Mouse (Mus musculus) heart, embryonic 15.5 days (tissue): ENCODE data around the gene Mbd6. TPM values are rescaled to one million over a fixed set of nuclear protein-coding genes. Genes with fewer than 3 reads are reported as not detected.

ENCODE experiments used
- ATAC-seq: fragments of 200-750 bp; cut with Nextera tagmentation; replicated peaks from 2 replicates; pipeline ENCODE4 v1.8.0; 2017; ENCODE audit warnings: low read depth, moderate TSS enrichment; ENCODE audit not compliant: insufficient number of reproducible peaks, insufficient read depth, low FRiP score
- H3K27ac ChIP-seq: fragments of 300-500 bp; sonication (generic); 2 replicates; pipeline ENCODE4 v1.5.1; 2015; ENCODE audit warnings: mild to moderate bottlenecking, inconsistent platforms
- H3K27me3 ChIP-seq: fragments of 300-500 bp; sonication (generic); 2 replicates; pipeline ENCODE4 v1.6.1; 2015; ENCODE audit warnings: inconsistent platforms
- H3K36me3 ChIP-seq: fragments of 300-500 bp; sonication (generic); 2 replicates; pipeline ENCODE4 v1.6.1; 2015; ENCODE audit warnings: mild to moderate bottlenecking, inconsistent platforms
- H3K4me1 ChIP-seq: fragments of 300-500 bp; sonication (generic); replicated peaks from 2 replicates; pipeline ENCODE4 v1.6.1; 2015; ENCODE audit warnings: inconsistent platforms
- H3K4me2 ChIP-seq: fragments of 300-500 bp; sonication (generic); 2 replicates; pipeline ENCODE4 v1.6.1; 2015; ENCODE audit warnings: inconsistent platforms, mild to moderate bottlenecking, moderate library complexity
- H3K4me3 ChIP-seq: fragments of 300-500 bp; sonication (generic); 2 replicates; pipeline ENCODE4 v1.5.1; 2015; ENCODE audit warnings: mild to moderate bottlenecking, inconsistent platforms
- H3K9ac ChIP-seq: fragments of 300-500 bp; sonication (generic); 2 replicates; pipeline ENCODE4 v1.6.1; 2015; ENCODE audit warnings: mild to moderate bottlenecking, inconsistent platforms
- H3K9me3 ChIP-seq: fragments of 300-500 bp; sonication (generic); replicated peaks from 2 replicates; pipeline ENCODE4 v1.6.1; 2016; ENCODE audit warnings: inconsistent platforms
- WGBS: fragments of 180-500 bp; shearing (Covaris S2); methylation state at CpG from one replicate; pipeline ENCODE4 v1.1.7; 2015; ENCODE audit warnings: mixed read lengths; 5-methylcytosine and 5-hydroxymethylcytosine counted together
- polyA plus RNA-seq: library from polyadenylated mRNA; unstranded; fragments of >200 nt; fragmentation: Nextera tagmentation; extraction: Ambion mirVana; gene quantifications from 2 replicates; pipeline ENCODE4 v1.2.1, GENCODE M21; 2015

Mbd6 gene
- polyA plus RNA-seq, 1 experiment from 2014 or later: 10.6 TPM

- peaks cover 20% of the 10 kb centered on the region for H3K4me1 ChIP-seq
- H3K36me3 ChIP-seq: peaks cover 15% of the 10 kb centered on the region; the same call in 1 of the 2 replicates
- ATAC-seq: no peak
- no peak overlapping the region for H3K4me2 ChIP-seq
- peaks cover 17% of the 10 kb centered on the region for H3K27me3 ChIP-seq
- H3K4me3 ChIP-seq: no peak overlapping the region
- no peak overlapping the region for H3K9ac ChIP-seq
- no peaks in the 10 kb centered on the region for H3K9me3 ChIP-seq
- peak overlapping the region; percentile 7 for H3K27ac ChIP-seq
- WGBS: 43% methylated on average over 5 of the region's 5 CpGs
Observed at GRCm38 (mm10) chr10:127268401-127268800, 20.4 kb downstream of the Mbd6 start.

DNA sequence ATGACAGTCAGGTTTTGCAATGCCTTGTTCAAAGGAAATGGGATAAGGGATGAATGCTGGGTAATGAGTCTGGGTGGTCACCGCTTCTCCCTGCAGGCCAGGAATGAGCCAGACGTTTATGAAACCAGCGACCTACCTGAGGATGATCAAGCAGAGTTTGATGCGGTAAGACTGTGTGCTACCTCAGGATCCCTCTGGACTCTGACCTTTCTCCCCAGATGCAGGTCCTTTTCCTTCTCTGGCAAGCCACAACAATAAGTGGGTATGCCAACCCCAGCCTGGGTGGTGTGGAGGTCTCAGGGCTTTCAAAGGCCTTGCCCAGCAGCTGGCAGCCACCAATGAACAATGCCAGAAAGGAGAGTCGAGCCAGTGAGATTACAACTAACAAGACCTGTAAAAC, 21.5 kb downstream of the Mbd6 start:
- Histone ChIP-seq H3K9me3 (no peaks in the 10 kb centered on the region), H3K9ac (peak overlapping the region; percentile 100), H3K4me2 (peak overlapping the region; percentile 85), H3K27me3 (peaks cover 28% of the 10 kb centered on the region), H3K4me3 (peak overlapping the region; percentile 99), H3K27ac (no peak overlapping the region), H3K4me1 (peaks cover 28% of the 10 kb centered on the region), H3K36me3 (peaks cover 10% of the 10 kb centered on the region; the same call in 1 of the 2 replicates)
- 63% methylated on average over 5 of the region's 5 CpGs for WGBS
- ATAC-seq: no peak

- Histone ChIP-seq H3K9ac (peak within 1 kb of the TSS; percentile 100), H3K27ac (peak within 1 kb of the TSS; percentile 93), H3K27me3 (peaks cover 37% of the 10 kb centered on the region), H3K4me3 (peak within 1 kb of the TSS; percentile 99), H3K4me2 (peak within 1 kb of the TSS; percentile 85), H3K36me3 (peaks cover 3% of the 10 kb centered on the region; the same call in 1 of the 2 replicates), H3K4me1 (peaks cover 28% of the 10 kb centered on the region), H3K9me3 (no peaks in the 10 kb centered on the region)
- peak; percentile 98 for ATAC-seq
- WGBS: under 1% methylated on average over 70 of the region's 70 CpGs
Observed at GRCm38 (mm10) chr10:127266112-127267091, 22.4 kb downstream of the Mbd6 start, which contains the start of gene Dctn2. Gene Dctn2 (plus strand): TSS chr10:127266368.

GRCm38 (mm10) chr10:127265727-127266111, 23.1 kb downstream of the Mbd6 start:
- Histone ChIP-seq H3K27ac (no peak overlapping the region), H3K9me3 (no peaks in the 10 kb centered on the region), H3K4me3 (peak overlapping the region; percentile 99), H3K4me1 (peaks cover 28% of the 10 kb centered on the region), H3K4me2 (peak overlapping the region; percentile 85), H3K27me3 (peaks cover 44% of the 10 kb centered on the region), H3K36me3 (peaks cover 3% of the 10 kb centered on the region; the same call in 1 of the 2 replicates), H3K9ac (no peak overlapping the region)
- WGBS: 30% methylated on average over 4 of the region's 4 CpGs
- no peak for ATAC-seq

DNA sequence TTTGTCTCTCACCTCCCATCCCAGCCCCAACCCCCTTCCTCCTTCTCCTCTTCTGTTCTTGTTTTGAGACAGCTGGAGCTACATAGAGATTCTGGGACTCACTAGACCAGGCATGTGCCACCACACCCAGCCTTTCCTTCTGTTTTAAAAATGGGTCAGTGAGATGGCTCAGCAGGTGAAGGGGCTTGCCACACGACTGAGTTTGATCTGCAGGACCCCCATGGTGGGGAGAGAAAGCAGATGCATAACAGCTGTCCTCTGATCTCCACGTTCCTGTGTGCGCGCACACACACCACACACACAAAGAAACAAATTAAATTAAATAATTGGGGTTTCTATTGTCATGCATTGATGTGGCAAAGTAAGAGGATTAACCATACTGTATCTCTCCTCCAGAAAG, 23.8 kb downstream of the Mbd6 start:
- no peak overlapping the region for H3K4me3 ChIP-seq
- H3K27ac ChIP-seq: no peak overlapping the region
- no peak overlapping the region for H3K9ac ChIP-seq
- no peaks in the 10 kb centered on the region for H3K9me3 ChIP-seq
- peaks cover 46% of the 10 kb centered on the region for H3K27me3 ChIP-seq
- H3K4me1 ChIP-seq: peaks cover 28% of the 10 kb centered on the region
- 74% methylated on average over 4 of the region's 4 CpGs for WGBS
- peaks cover 1% of the 10 kb centered on the region; the same call in 1 of the 2 replicates for H3K36me3 ChIP-seq
- H3K4me2 ChIP-seq: no peak overlapping the region
- no peak for ATAC-seq

DNA sequence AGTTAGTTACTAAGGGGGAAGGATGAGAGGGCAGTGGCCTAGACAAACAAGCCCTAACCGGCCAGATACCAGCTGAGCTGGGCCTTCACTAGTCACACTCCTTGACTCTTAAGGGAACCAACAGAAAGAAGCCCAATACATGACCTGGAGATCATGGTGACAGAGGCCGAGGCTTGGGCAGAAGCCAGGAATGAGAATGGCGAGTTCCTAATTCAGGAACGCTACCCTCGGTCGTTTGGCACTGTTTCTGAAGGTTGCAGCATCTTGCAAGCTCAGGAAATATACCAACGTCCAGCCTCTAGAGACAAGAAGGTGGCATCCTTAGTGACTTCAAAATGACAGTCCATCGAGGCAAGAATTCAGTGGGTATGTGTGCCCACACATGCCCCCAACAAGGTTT, 24.5 kb downstream of the Mbd6 start:
- no peak overlapping the region for H3K4me2 ChIP-seq
- H3K4me3 ChIP-seq: no peak overlapping the region
- 74% methylated on average over 8 of the region's 8 CpGs for WGBS
- no peaks in the 10 kb centered on the region for H3K9me3 ChIP-seq
- peaks cover 28% of the 10 kb centered on the region for H3K4me1 ChIP-seq
- H3K27me3 ChIP-seq: peaks cover 46% of the 10 kb centered on the region
- no peak overlapping the region for H3K9ac ChIP-seq
- no peak for ATAC-seq
- no peak overlapping the region for H3K27ac ChIP-seq
- no peaks in the 10 kb centered on the region for H3K36me3 ChIP-seq

GRCm38 (mm10) chr10:127263631-127264030, 25.2 kb downstream of the Mbd6 start:
- Histone ChIP-seq H3K4me1 (peaks cover 22% of the 10 kb centered on the region), H3K36me3 (no peaks in the 10 kb centered on the region), H3K27ac (no peak overlapping the region), H3K9ac (no peak overlapping the region), H3K4me2 (no peak overlapping the region; the same call in 1 of the 2 replicates), H3K4me3 (no peak overlapping the region; the same call in 1 of the 2 replicates), H3K9me3 (no peaks in the 10 kb centered on the region), H3K27me3 (peaks cover 46% of the 10 kb centered on the region)
- ATAC-seq: no peak
- WGBS: 63% methylated on average over 3 of the region's 3 CpGs

DNA sequence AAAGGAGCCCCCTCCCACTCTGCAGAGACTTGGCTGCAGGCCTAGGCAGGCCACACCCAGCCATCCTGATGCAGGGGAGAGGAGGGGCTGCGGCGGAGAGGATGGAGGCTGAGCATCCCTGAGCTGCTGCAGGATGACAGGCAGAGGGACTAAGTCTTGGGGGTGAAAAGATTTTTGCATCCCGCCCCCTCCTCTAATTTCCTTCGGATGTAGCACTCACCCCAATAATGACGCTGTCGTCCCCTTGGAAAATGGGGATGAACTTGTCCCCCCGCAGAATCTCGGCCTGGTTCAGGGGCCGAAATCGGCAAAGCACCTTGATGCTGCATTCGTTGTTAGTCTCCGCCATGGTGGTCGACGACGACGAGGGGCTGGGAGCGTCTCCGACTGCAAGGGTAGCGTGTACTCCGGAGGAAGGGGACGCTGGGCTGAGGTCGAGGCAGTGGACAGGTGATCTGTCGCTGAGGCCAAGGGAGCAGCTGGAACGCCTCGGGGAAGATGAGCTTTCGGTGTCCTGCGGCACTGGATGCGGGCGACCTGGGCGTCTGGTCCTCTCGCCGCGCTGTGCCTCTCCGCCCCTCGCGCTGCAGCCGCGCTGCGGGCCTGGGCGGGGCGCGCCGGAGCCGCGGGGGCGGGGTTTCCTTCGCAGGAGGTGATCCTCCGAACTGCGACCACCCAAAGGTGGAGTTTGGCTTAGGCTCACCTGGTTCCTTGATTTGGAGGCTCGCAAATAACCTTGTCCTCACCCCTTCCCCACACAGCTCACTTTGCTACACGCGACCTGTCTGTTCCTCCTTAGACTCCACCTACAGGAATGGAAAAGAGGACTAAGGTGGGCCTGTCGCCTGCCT, 26.0 kb downstream of the Mbd6 start, which contains the start of gene Kif5a:
TSS of gene Kif5a (minus strand) at position 801 of the 851 bp plus-strand sequence.
- WGBS: 2% methylated on average over 46 of the region's 53 CpGs

GRCm38 (mm10) chr10:127261706-127262547, 26.9 kb downstream of the Mbd6 start:
- peak overlapping the region; percentile 92 for H3K4me2 ChIP-seq
- peak overlapping the region; percentile 51 for H3K4me3 ChIP-seq
- ATAC-seq: no peak

More for the DNA sequence above, 26.0 kb downstream of the Mbd6 start, which contains the start of gene Kif5a:
- no peak for ATAC-seq
- peak within 1 kb of the TSS; percentile 46 for H3K9ac ChIP-seq
- H3K4me3 ChIP-seq: peak within 1 kb of the TSS; percentile 51
- no peaks in the 10 kb centered on the region for H3K36me3 ChIP-seq
- peaks cover 16% of the 10 kb centered on the region for H3K4me1 ChIP-seq
- H3K27me3 ChIP-seq: peaks cover 46% of the 10 kb centered on the region
- no peak within 1 kb of the TSS for H3K27ac ChIP-seq
- H3K9me3 ChIP-seq: no peaks in the 10 kb centered on the region
- peak within 1 kb of the TSS; percentile 92 for H3K4me2 ChIP-seq

GRCm38 (mm10) chr10:127258489-127258888, 30.3 kb downstream of the Mbd6 start:
- H3K36me3 ChIP-seq: no peaks in the 10 kb centered on the region
- H3K4me3 ChIP-seq: no peak overlapping the region
- H3K27ac ChIP-seq: no peak overlapping the region
- H3K4me1 ChIP-seq: peaks cover 12% of the 10 kb centered on the region
- H3K4me2 ChIP-seq: no peak overlapping the region
- peaks cover 30% of the 10 kb centered on the region for H3K27me3 ChIP-seq
- ATAC-seq: no peak
- H3K9ac ChIP-seq: no peak overlapping the region
- no peaks in the 10 kb centered on the region for H3K9me3 ChIP-seq
- 65% methylated on average over 8 of the region's 8 CpGs for WGBS

More at GRCm38 (mm10) chr10:127261706-127262547, 26.9 kb downstream of the Mbd6 start:
- peaks cover 46% of the 10 kb centered on the region for H3K27me3 ChIP-seq
- 70% methylated on average over 15 of the region's 15 CpGs for WGBS
- H3K9me3 ChIP-seq: no peaks in the 10 kb centered on the region
- H3K4me1 ChIP-seq: peaks cover 9% of the 10 kb centered on the region
- no peak overlapping the region for H3K9ac ChIP-seq
- H3K36me3 ChIP-seq: no peaks in the 10 kb centered on the region
- no peak overlapping the region for H3K27ac ChIP-seq
